Mouse (Mus musculus) limb, embryonic 15.5 days (tissue): ENCODE measurements around the gene St8sia2. TPM values are rescaled to one million over a fixed set of nuclear protein-coding genes. Genes with fewer than 3 reads are reported as not detected.

Experiments used
- ATAC-seq: fragments of 200-750 bp; cut with Nextera tagmentation; 2 replicates; pipeline ENCODE4 v1.8.0; 2017; ENCODE audit warnings: low read depth, moderate TSS enrichment; ENCODE audit not compliant: insufficient number of reproducible peaks, low FRiP score, low TSS enrichment
- H3K27ac ChIP-seq: fragments of 300-500 bp; sonication (generic); 2 replicates; pipeline ENCODE4 v1.5.1; 2015; ENCODE audit warnings: moderate library complexity, mild to moderate bottlenecking, inconsistent platforms
- H3K27me3 ChIP-seq: fragments of 300-500 bp; sonication (generic); 2 replicates; pipeline ENCODE4 v1.6.1; 2015; ENCODE audit warnings: inconsistent platforms
- H3K36me3 ChIP-seq: fragments of 300-500 bp; sonication (generic); 2 replicates; pipeline ENCODE4 v1.6.1; 2015; ENCODE audit warnings: inconsistent platforms
- H3K4me1 ChIP-seq: fragments of 300-500 bp; sonication (generic); 2 replicates; pipeline ENCODE4 v1.6.1; 2015; ENCODE audit warnings: inconsistent platforms
- H3K4me2 ChIP-seq: fragments of 300-500 bp; sonication (generic); 2 replicates; pipeline ENCODE4 v1.6.1; 2015; ENCODE audit warnings: mild to moderate bottlenecking, inconsistent platforms
- H3K4me3 ChIP-seq: fragments of 300-500 bp; sonication (generic); 2 replicates; pipeline ENCODE4 v1.5.1; 2015; ENCODE audit warnings: mild to moderate bottlenecking, inconsistent platforms
- H3K9ac ChIP-seq: fragments of 300-500 bp; sonication (generic); 2 replicates; pipeline ENCODE4 v1.6.1; 2015; ENCODE audit warnings: inconsistent platforms
- H3K9me3 ChIP-seq: fragments of 300-500 bp; sonication (generic); 2 replicates; pipeline ENCODE4 v1.6.1; 2016; ENCODE audit warnings: inconsistent platforms
- WGBS: fragments of 180-500 bp; shearing (Covaris S2); methylation state at CpG from one replicate; pipeline ENCODE4 v1.1.7; 2015; 5-methylcytosine and 5-hydroxymethylcytosine counted together
- polyA plus RNA-seq: library from polyadenylated mRNA; unstranded; fragments of >200 nt; fragmentation: Nextera tagmentation; extraction: Ambion mirVana; gene quantifications from 2 replicates; pipeline ENCODE4 v1.2.1, GENCODE M21; 2015

Gene St8sia2
- polyA plus RNA-seq, result 11.5 and 13.0 TPM in 2 replicates

DNA sequence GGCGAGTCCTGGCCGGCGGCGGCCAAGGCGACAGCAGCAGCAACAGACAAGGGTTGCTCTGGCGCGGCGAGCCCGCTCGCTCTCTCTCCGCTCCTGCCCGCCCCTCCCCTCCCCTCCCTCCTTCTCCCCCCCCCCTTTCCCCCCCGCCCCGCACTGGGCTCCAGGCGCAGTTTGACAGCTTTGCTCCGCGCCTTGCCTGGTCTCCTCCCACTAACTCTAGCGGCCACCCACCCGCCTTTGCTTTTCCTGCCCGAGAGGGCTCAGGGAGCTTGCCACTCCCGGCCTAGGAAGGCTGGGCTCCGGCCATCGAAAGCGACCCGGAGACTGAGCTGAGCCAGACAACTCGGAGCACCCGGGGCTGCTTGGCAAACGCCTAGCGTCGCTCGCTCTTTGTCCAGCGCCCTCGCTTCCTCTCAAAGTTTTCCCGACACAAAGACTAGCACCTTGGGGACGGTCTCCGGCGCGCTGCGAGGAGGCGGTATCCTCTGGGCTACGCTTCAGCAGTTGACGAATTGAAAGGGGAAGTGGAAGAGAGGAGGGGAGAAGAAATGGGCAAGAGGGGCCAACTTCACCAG is at the start of gene St8sia2:
St8sia2 (minus strand) TSS at position 90 of the 575 bp plus-strand sequence.
- peak within 1 kb of the TSS; percentile 77 for H3K27ac ChIP-seq
- H3K4me3 ChIP-seq, result peak within 1 kb of the TSS; percentile 77
- peak within 1 kb of the TSS; percentile 71 for H3K9ac ChIP-seq
- H3K27me3 ChIP-seq, result peaks cover 19% of the 10 kb centered on the region
- peaks cover 21% of the 10 kb centered on the region for H3K4me1 ChIP-seq
- H3K4me2 ChIP-seq, result peak within 1 kb of the TSS; percentile 97
- no peaks in the 10 kb centered on the region for H3K9me3 ChIP-seq
- WGBS, result 0% methylated on average over 24 of the region's 42 CpGs
- ATAC-seq, result peak; percentile 86
- no peaks in the 10 kb centered on the region for H3K36me3 ChIP-seq

DNA sequence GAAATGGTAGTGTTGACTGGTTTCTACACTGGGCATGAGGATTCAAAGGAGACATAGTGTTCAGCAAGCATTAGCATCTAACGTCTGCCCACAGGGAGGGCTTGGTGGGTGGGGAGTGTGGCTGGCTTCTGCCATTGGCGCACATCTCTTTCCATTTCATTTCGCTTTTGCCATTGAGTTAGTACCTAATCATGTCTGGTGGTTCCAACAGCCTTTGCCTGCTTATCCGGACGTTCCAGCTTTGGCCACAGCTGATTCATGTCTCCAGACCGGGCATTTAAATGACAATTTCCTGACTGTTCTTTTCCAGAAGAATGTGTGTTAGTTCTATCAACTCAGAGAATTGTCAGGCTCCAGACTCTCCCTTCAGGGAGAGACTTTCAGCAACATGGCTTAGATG is 47.6 kb upstream of the St8sia2 start:
- 76% methylated on average over 6 of the region's 6 CpGs for WGBS
- peaks cover 16% of the 10 kb centered on the region for H3K4me1 ChIP-seq
- H3K27ac ChIP-seq, result no peak overlapping the region
- no peak overlapping the region for H3K4me3 ChIP-seq
- ATAC-seq, result no peak
- no peak overlapping the region for H3K9ac ChIP-seq
- H3K27me3 ChIP-seq, result no peaks in the 10 kb centered on the region
- no peak overlapping the region for H3K4me2 ChIP-seq
- H3K36me3 ChIP-seq, result no peaks in the 10 kb centered on the region
- no peaks in the 10 kb centered on the region for H3K9me3 ChIP-seq

DNA sequence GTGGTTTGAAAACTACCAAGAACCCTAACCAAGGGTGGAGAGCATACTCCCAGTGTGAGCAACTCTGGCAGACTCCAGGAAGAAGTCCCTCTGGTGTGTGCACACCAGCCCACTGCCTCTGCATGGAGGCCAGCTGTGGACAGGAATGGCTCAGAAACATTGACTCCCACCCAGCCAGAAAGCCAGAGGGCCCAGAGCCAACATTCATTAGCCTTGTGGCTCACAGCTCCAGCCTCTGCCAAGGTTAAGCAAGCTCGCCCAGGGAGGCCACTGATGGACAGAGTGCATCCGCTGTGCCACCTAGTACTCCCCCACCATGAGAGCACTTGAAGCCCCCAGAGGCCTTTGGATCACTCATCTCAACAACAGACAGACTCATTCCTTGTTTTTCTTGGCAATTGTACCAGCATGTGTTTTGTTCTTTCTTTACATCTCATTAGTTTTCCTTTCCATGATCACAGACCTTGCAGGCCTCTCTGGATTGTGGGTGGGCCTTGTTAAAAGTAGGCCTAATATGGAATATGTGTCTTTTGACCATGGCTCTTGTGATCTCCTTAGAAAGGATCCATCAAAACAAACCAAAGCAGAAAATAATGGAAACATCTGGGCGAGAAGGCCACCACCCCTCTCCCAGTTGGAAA is 46.9 kb upstream of the St8sia2 start:
- 79% methylated on average over 3 of the region's 3 CpGs for WGBS
- no peaks in the 10 kb centered on the region for H3K27me3 ChIP-seq
- no peak for ATAC-seq
- no peaks in the 10 kb centered on the region for H3K36me3 ChIP-seq
- H3K9ac ChIP-seq, result no peak overlapping the region
- no peaks in the 10 kb centered on the region for H3K9me3 ChIP-seq
- H3K4me3 ChIP-seq, result no peak overlapping the region
- peaks cover 14% of the 10 kb centered on the region for H3K4me1 ChIP-seq
- no peak overlapping the region for H3K27ac ChIP-seq
- no peak overlapping the region for H3K4me2 ChIP-seq

DNA sequence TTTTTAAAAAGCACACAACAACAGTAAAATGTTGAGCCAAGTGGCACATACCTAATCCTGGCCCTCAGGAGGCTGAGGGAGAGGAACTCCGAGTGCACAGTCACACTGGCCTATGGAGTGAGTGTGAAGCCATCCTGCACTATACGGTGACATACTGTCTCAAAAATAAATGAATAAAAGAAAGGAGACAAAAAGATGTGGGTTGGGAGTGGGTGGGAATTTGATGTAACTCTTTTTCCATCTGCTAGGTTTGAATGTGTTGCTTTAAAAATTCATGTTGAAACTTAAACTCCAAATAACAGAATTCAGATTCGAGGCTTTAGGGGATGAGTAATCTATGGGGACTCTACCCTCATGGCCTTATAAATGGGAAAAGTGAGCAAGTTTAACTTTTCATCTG is 46.2 kb upstream of the St8sia2 start:
- H3K27ac ChIP-seq, result no peak overlapping the region
- no peaks in the 10 kb centered on the region for H3K9me3 ChIP-seq
- H3K4me1 ChIP-seq, result peaks cover 10% of the 10 kb centered on the region
- ATAC-seq, result no peak
- H3K4me3 ChIP-seq, result no peak overlapping the region
- no peaks in the 10 kb centered on the region for H3K27me3 ChIP-seq
- WGBS, result 74% methylated on average over 3 of the region's 3 CpGs
- H3K4me2 ChIP-seq, result no peak overlapping the region
- H3K36me3 ChIP-seq, result no peaks in the 10 kb centered on the region
- no peak overlapping the region for H3K9ac ChIP-seq

DNA sequence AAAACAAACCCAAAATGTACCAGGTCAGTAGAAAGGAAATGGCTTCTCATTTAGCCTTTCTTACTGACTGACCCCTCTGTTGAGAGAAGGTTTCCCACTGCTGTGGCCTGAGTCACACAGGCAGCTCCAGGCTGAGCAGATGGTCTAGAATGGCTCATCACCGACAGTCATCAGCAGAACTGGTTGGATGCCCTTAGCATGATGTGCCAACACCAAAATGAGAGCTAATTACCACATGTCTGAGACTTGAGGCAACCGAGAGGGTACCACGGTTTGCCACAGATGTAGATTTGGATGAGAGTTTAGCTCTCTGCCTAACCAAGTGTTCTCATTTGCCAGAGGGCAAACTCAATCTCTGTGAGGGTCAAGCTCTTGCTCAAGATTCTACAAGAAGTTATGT is 42.3 kb upstream of the St8sia2 start:
- WGBS, result 85% methylated on average over 3 of the region's 3 CpGs
- no peak overlapping the region for H3K27ac ChIP-seq

DNA sequence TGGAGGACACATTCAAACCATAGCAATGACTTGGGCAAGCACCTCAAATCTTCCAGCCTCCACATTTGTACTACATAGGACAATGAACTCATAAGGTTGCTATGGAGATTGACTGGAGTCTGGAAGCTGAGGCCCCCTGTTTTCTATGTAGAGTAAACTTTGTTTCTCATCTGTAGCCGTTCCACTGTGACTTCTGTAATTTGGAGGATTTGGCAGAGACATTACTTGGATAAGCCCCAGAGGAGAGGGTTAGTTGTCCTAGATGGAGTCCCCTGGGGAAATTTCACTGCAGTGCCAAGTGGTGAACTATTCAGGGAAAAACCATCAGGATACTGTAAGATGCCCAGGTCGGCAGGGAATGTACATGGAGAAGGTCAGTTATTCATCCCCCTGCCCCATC is 34.1 kb upstream of the St8sia2 start:
- peaks cover 6% of the 10 kb centered on the region; the same call in 1 of the 2 replicates for H3K4me1 ChIP-seq
- no peak for ATAC-seq
- H3K9me3 ChIP-seq, result no peaks in the 10 kb centered on the region
- 82% methylated on average over 2 of the region's 2 CpGs for WGBS
- H3K4me3 ChIP-seq, result no peak overlapping the region
- no peaks in the 10 kb centered on the region for H3K27me3 ChIP-seq
- no peak overlapping the region for H3K4me2 ChIP-seq
- no peak overlapping the region for H3K27ac ChIP-seq
- H3K9ac ChIP-seq, result no peak overlapping the region
- H3K36me3 ChIP-seq, result no peaks in the 10 kb centered on the region

More for the DNA sequence above, 42.3 kb upstream of the St8sia2 start:
- Histone ChIP-seq H3K4me3 (no peak overlapping the region), H3K4me2 (no peak overlapping the region), H3K27me3 (no peaks in the 10 kb centered on the region), H3K4me1 (peaks cover 5% of the 10 kb centered on the region), H3K36me3 (no peaks in the 10 kb centered on the region), H3K9me3 (no peaks in the 10 kb centered on the region), H3K9ac (no peak overlapping the region)
- ATAC-seq, result no peak

DNA sequence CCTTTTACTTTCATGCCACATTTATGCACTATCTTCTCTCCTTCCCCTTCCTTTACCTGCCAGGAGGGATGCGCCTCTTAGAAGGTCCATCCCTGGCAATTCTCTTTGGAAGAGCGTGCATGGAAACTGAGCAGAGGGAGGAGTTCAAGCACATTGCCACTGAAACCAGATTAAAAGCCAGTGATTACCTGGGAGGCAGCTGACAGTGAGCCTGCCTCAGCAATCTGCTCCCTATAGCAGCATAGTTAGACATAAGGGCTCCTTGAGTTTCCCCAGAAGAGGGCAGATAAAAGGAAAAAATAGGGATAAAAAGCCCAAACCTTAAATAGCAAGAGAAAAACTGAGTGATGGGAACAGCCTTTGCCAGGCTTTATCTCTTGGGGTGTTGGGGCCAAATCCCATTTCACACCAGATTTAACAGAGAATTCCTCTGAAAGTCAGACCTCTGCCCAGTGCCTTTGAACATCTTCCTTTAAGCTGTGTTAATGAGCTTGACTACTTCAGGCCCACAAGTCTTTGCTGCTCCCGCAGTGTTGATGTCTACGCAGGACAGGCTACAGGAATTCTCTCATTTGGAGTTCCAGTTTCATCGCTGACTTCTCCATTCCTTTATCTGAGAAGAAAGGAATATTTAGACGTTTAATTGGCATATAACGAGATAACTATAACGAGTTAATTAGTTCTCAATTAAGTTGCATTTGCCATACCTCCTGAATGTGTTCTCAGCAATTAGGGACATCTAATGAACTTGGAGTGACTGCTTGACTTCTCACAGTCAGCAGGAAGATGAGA is 31.9 kb upstream of the St8sia2 start:
- H3K9me3 ChIP-seq, result no peaks in the 10 kb centered on the region
- ATAC-seq, result no peak
- H3K4me2 ChIP-seq, result no peak overlapping the region
- peaks cover 6% of the 10 kb centered on the region; the same call in 1 of the 2 replicates for H3K4me1 ChIP-seq
- no peak overlapping the region for H3K27ac ChIP-seq
- H3K27me3 ChIP-seq, result no peaks in the 10 kb centered on the region
- no peak overlapping the region for H3K4me3 ChIP-seq
- no peak overlapping the region for H3K9ac ChIP-seq
- WGBS, result 75% methylated on average over 8 of the region's 8 CpGs
- no peaks in the 10 kb centered on the region for H3K36me3 ChIP-seq

DNA sequence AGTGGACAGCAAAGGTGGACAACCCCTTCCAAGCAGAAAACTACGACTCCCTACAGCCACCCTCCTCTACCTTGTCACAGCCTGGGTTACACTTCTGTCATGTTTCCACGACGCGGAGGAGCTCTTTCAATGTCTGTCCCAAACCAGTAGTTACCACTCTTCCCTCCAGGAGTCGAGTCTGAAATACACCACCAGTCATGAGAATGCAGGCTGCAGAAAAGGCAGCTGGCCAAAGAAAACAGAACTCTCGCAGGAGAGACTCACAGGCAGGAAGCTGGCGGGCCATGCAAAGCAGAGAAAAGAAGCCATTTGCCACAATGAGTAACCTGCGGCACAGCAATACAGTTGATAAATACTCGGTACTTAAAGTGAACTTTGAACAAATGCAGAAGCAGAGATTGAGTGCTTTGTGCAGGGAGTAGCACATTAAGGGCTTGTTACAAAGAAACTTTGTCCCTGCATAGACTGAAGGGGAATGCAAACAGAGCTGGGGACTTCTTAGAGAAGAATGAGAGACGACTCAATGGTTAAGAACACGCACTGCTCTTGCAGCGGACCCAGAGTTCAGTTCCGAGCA is 30.2 kb upstream of the St8sia2 start:
- no peaks in the 10 kb centered on the region for H3K27me3 ChIP-seq
- no peak overlapping the region for H3K4me3 ChIP-seq
- 61% methylated on average over 13 of the region's 13 CpGs for WGBS
- no peak for ATAC-seq
- no peaks in the 10 kb centered on the region for H3K9me3 ChIP-seq
- H3K36me3 ChIP-seq, result no peaks in the 10 kb centered on the region
- peaks cover 6% of the 10 kb centered on the region; the same call in 1 of the 2 replicates for H3K4me1 ChIP-seq
- no peak overlapping the region for H3K4me2 ChIP-seq
- no peak overlapping the region for H3K27ac ChIP-seq
- H3K9ac ChIP-seq, result no peak overlapping the region

DNA sequence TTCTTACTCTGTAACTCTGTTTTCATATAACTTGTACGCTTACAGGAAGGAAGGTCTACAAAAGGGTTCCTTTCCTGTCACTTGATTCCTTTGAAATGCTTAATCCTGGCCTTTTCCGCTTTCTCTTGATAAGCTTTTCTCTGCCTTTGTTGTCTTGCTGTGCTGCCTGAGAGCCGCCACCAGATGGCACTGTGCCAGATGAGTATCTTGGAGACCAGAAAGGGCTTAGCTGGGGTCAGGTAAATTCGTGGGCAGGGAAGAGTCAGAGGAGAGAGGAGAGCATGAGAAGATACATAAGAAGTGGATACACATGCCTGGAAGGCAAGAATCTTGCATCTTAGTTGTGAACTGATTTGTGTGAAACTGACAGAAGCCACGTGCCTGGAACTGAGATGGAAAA is 11.5 kb upstream of the St8sia2 start:
- WGBS, result 21% methylated on average over 5 of the region's 5 CpGs
- no peaks in the 10 kb centered on the region for H3K36me3 ChIP-seq
- H3K27ac ChIP-seq, result no peak overlapping the region
- no peaks in the 10 kb centered on the region for H3K27me3 ChIP-seq
- H3K4me2 ChIP-seq, result no peak overlapping the region
- H3K4me3 ChIP-seq, result no peak overlapping the region
- no peak for ATAC-seq
- H3K9me3 ChIP-seq, result no peaks in the 10 kb centered on the region
- no peaks in the 10 kb centered on the region for H3K4me1 ChIP-seq
- H3K9ac ChIP-seq, result no peak overlapping the region

DNA sequence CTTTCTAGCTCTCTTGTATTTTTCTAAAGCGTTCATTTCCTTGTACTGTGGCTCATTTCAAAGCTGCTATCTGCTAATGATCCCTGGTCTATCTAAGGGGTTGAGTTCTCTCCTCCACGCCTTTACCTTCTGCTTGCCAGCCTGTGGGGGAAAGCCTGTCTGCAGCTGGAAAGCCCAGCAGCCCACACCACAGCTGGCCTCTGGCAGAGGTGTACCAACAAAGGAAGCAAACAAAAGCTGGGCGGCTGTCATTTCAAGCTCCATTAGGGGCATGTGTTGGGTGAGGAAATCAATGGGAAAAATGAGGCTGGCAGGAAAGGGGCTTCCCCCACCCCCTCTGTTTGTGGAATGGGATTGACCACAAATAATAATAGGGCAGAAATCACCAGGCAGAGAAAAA is 10.7 kb upstream of the St8sia2 start:
- WGBS, result 79% methylated on average over 3 of the region's 3 CpGs
- Histone ChIP-seq H3K4me1 (no peaks in the 10 kb centered on the region), H3K36me3 (no peaks in the 10 kb centered on the region), H3K27ac (no peak overlapping the region), H3K9me3 (no peaks in the 10 kb centered on the region), H3K4me2 (no peak overlapping the region), H3K27me3 (no peaks in the 10 kb centered on the region), H3K4me3 (no peak overlapping the region), H3K9ac (no peak overlapping the region)
- ATAC-seq, result no peak

DNA sequence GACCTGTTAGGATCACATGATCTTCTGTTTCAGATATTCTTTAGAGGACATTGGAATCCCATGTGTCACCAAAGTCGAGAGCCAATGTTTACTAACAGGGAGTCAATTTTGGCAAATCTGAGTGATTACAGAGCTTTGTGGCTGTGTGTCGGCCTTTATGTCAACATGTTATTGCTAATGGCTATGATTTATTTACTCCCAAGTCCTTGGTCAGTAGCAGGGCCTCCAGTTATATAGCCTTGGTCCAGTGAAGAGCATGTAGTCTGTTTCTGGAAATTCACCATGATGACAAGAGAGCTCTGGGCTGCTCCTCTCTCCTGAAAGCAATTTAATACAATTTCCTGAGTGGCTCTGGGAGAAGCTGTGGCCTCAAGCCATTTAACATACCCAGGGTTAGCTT is 9.1 kb upstream of the St8sia2 start:
- no peak overlapping the region for H3K9ac ChIP-seq
- no peak overlapping the region for H3K4me3 ChIP-seq
- no peaks in the 10 kb centered on the region for H3K36me3 ChIP-seq
- H3K27me3 ChIP-seq, result no peaks in the 10 kb centered on the region
- WGBS, result 50% methylated on average over 2 of the region's 2 CpGs
- no peak for ATAC-seq
- H3K4me1 ChIP-seq, result no peaks in the 10 kb centered on the region
- no peak overlapping the region for H3K4me2 ChIP-seq
- H3K9me3 ChIP-seq, result no peaks in the 10 kb centered on the region
- H3K27ac ChIP-seq, result no peak overlapping the region

DNA sequence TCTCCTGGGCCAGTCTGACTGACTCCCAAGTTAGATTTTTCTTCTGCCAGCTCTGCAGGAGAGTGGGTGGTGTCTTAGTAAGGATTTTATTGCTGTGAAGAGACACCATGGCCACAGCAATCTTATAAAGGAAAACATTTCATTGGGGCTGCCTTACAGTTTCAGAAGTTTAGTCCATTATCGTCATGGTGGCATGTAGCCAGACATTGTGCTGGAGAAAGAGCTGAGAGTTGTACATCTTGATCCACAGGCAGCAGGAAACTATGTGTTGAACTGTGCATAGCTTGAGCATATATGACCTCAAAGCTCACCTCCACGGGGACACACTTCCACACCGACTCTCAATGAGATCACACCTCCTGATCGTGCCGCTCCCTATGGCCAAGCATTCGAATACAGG is 8.3 kb upstream of the St8sia2 start:
- no peak overlapping the region for H3K27ac ChIP-seq
- no peaks in the 10 kb centered on the region for H3K9me3 ChIP-seq
- no peak overlapping the region for H3K4me3 ChIP-seq
- WGBS, result 73% methylated on average over 6 of the region's 6 CpGs
- H3K4me2 ChIP-seq, result no peak overlapping the region
- no peaks in the 10 kb centered on the region for H3K36me3 ChIP-seq
- H3K9ac ChIP-seq, result no peak overlapping the region
- H3K27me3 ChIP-seq, result no peaks in the 10 kb centered on the region
- H3K4me1 ChIP-seq, result no peaks in the 10 kb centered on the region
- ATAC-seq, result no peak
